Mouse (Mus musculus) heart, postnatal 0 days (tissue): ENCODE measurements at regions not wholly inside any gene's neighbourhood (a gene's known extent, or its start where the extent isn't known, plus 50 kb on each side); places are given as distances from the start of the nearest gene placed in this dataset.

Experiments
- ATAC-seq: fragments of 200-750 bp; cut with Nextera tagmentation; 2 replicates; pipeline ENCODE4 v1.8.0; 2017; ENCODE audit warnings: low read depth, moderate number of reproducible peaks, moderate library complexity; ENCODE audit not compliant: insufficient read depth
- DNase-seq: peaks from one replicate; pipeline ENCODE4 v3.0.0-alpha.2; 2016; ENCODE audit warnings: low spot score
- H3K27ac ChIP-seq: fragments of 300-500 bp; sonication (generic); 2 replicates; pipeline ENCODE4 v1.5.1; 2014; ENCODE audit warnings: low read depth, mild to moderate bottlenecking
- H3K27me3 ChIP-seq: fragments of 300-500 bp; sonication (generic); 2 replicates; pipeline ENCODE4 v1.6.1; 2014; ENCODE audit warnings: low read length, mixed read lengths; ENCODE audit not compliant: control insufficient read depth, insufficient read depth
- H3K36me3 ChIP-seq: fragments of 300-500 bp; sonication (generic); replicated peaks from 2 replicates; pipeline ENCODE4 v1.6.1; 2014; ENCODE audit warnings: low read length, mixed read lengths; ENCODE audit not compliant: control insufficient read depth, insufficient read depth
- H3K4me1 ChIP-seq: fragments of 300-500 bp; sonication (generic); 2 replicates; pipeline ENCODE4 v1.6.1; 2014; ENCODE audit warnings: antibody characterized with exemption; ENCODE audit not compliant: control insufficient read depth, insufficient read depth
- H3K4me2 ChIP-seq: fragments of 300-500 bp; sonication (generic); 2 replicates; pipeline ENCODE4 v1.6.1; 2014; ENCODE audit warnings: low read depth, mild to moderate bottlenecking, low read length, moderate library complexity
- H3K4me3 ChIP-seq: fragments of 300-500 bp; sonication (generic); 2 replicates; pipeline ENCODE4 v1.5.1; 2014; ENCODE audit warnings: low read depth, low read length
- H3K9ac ChIP-seq: fragments of 300-500 bp; sonication (generic); replicated peaks from 2 replicates; pipeline ENCODE4 v1.6.1; 2014; ENCODE audit warnings: low read depth, low read length, mixed read lengths
- H3K9me3 ChIP-seq: fragments of 300-500 bp; sonication (generic); replicated peaks from 2 replicates; pipeline ENCODE4 v1.6.1; 2016; ENCODE audit warnings: low read length; ENCODE audit not compliant: control insufficient read depth
- CTCF ChIP-seq: IDR thresholded peaks from 2 replicates; pipeline ENCODE4 v1.5.1; 2016; ENCODE audit warnings: antibody characterized with exemption, control low read depth, low read depth
- EP300 ChIP-seq: IDR thresholded peaks from 2 replicates; pipeline ENCODE4 v1.6.1; 2016; ENCODE audit warnings: antibody characterized with exemption, low read depth
- WGBS: fragments of 180-500 bp; shearing (Covaris S2); extraction: QIAGEN DNeasy Blood & Tissue Kit; methylation state at CpG from one replicate; pipeline ENCODE4 v1.1.7; 2014; 5-methylcytosine and 5-hydroxymethylcytosine counted together

GRCm38 (mm10) chr4:105352342-105352741, 195.2 kb downstream of the Plpp3 start:
- ATAC-seq (peak; percentile 30; the same call in 1 of the 2 replicates), DNase-seq (peak; percentile 19)
- Histone ChIP-seq H3K9ac (no peak overlapping the region), H3K4me1 (no peaks in the 10 kb centered on the region), H3K27me3 (no peaks in the 10 kb centered on the region), H3K4me2 (no peak overlapping the region), H3K36me3 (no peaks in the 10 kb centered on the region), H3K9me3 (no peaks in the 10 kb centered on the region), H3K4me3 (no peak overlapping the region), H3K27ac (no peak overlapping the region)
- no peak for TF ChIP-seq EP300
- peak; percentile 11; the same call in 1 of the 2 replicates for TF ChIP-seq CTCF
- WGBS = 59% methylated on average over 7 of the region's 7 CpGs

DNA sequence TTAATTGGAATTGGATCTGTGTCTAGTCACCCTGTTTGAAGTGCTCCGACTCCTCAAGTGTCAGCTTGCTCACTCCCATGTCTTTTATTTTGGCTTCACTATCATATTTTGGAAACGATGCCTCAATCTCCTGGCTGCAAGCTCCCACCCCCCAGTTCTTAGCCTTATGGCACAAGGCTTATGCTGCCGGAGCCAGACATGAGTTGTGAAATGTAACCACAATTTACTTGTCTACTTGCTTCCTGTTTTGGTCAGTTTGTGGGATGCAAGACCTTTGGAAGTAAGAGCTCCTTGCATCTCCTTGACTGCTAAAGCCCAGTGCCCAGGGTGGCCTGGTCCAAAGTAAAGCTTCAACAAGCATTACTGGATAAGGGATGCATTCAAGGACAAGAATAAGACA, 195.8 kb downstream of the Plpp3 start:
- no peak for DNase-seq

DNA sequence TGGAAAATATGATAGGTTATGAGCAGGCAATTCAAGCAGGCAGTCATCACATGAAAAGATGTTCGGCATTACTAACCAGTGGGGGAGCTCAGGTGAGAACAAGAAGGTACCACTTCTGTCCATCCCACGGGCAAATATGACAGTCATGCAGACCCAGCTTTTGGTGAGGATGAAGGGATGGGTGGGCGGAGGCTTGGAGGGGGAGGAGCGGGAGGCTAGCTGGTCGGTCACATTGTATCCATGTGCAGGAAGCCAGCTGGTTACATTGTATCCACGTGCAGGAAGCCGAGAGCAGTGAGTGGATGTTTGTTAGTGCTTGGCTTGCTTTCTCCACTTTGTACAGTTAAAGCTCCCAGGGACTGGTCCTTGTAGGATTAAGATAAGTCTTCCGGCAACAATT, 196.9 kb downstream of the Plpp3 start:
- Histone ChIP-seq H3K4me2 (no peak overlapping the region), H3K4me3 (no peak overlapping the region), H3K9ac (no peak overlapping the region), H3K36me3 (no peaks in the 10 kb centered on the region), H3K27ac (no peak overlapping the region), H3K9me3 (no peaks in the 10 kb centered on the region), H3K4me1 (no peaks in the 10 kb centered on the region), H3K27me3 (no peaks in the 10 kb centered on the region)
- DNase-seq (no peak), ATAC-seq (no peak)
- WGBS = 71% methylated on average over 8 of the region's 8 CpGs
- no peak for TF ChIP-seq CTCF
- no peak for TF ChIP-seq EP300

More for the DNA sequence above, 195.8 kb downstream of the Plpp3 start:
- ATAC-seq = no peak
- Histone ChIP-seq H3K4me1 (no peaks in the 10 kb centered on the region), H3K4me3 (no peak overlapping the region), H3K27ac (no peak overlapping the region), H3K9ac (no peak overlapping the region), H3K4me2 (no peak overlapping the region), H3K9me3 (no peaks in the 10 kb centered on the region), H3K36me3 (no peaks in the 10 kb centered on the region), H3K27me3 (no peaks in the 10 kb centered on the region)
- WGBS = 79% methylated on average over 3 of the region's 3 CpGs
- TF ChIP-seq CTCF (no peak), EP300 (no peak)

DNA sequence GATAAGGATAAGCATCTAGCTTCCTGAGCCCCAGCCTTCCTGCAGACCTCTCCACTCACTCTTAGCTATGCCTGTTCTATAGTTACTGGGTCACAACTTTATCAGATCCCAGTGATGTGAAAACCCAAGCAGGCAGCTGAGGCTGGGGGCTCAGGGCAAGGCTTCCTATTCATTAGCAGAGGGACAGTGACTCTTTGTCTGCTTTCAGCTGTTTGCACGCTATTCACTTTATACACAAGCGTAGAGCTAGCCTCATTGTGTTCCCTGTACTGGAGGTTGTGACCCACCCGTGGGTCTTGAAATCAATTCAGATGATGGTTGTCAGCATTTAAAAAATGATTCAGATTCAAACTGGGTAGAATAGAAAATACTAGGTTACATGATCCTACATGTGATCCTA, 199.5 kb downstream of the Plpp3 start:
- H3K4me2 ChIP-seq = no peak overlapping the region
- 76% methylated on average over 3 of the region's 3 CpGs for WGBS
- H3K4me3 ChIP-seq = no peak overlapping the region
- no peak for DNase-seq
- ATAC-seq = no peak
- no peaks in the 10 kb centered on the region for H3K36me3 ChIP-seq
- TF ChIP-seq CTCF (no peak), EP300 (no peak)
- no peak overlapping the region for H3K9ac ChIP-seq
- H3K4me1 ChIP-seq = no peaks in the 10 kb centered on the region
- H3K27me3 ChIP-seq = no peaks in the 10 kb centered on the region
- H3K9me3 ChIP-seq = no peaks in the 10 kb centered on the region
- no peak overlapping the region for H3K27ac ChIP-seq

GRCm38 (mm10) chr4:105358725-105359124, 201.6 kb downstream of the Plpp3 start:
- H3K27me3 ChIP-seq = no peaks in the 10 kb centered on the region
- 27% methylated on average over 2 of the region's 2 CpGs for WGBS
- H3K9me3 ChIP-seq = no peaks in the 10 kb centered on the region
- peaks cover 4% of the 10 kb centered on the region for H3K4me1 ChIP-seq
- H3K27ac ChIP-seq = no peak overlapping the region
- no peak overlapping the region for H3K4me2 ChIP-seq
- no peaks in the 10 kb centered on the region for H3K36me3 ChIP-seq
- ATAC-seq = no peak
- no peak overlapping the region for H3K9ac ChIP-seq
- DNase-seq = no peak
- TF ChIP-seq EP300 = no peak
- H3K4me3 ChIP-seq = no peak overlapping the region

GRCm38 (mm10) chr4:105364496-105364895, 207.3 kb downstream of the Plpp3 start:
- Histone ChIP-seq H3K9ac (no peak overlapping the region), H3K27me3 (no peaks in the 10 kb centered on the region), H3K36me3 (no peaks in the 10 kb centered on the region), H3K27ac (peak overlapping the region; percentile 85), H3K4me2 (no peak overlapping the region), H3K4me3 (no peak overlapping the region), H3K9me3 (no peaks in the 10 kb centered on the region), H3K4me1 (peaks cover 14% of the 10 kb centered on the region)
- DNase-seq (peak; percentile 66), ATAC-seq (peak; percentile 92)
- TF ChIP-seq EP300 (peak; percentile 90), CTCF (no peak)
- 29% methylated on average over 6 of the region's 6 CpGs for WGBS
